Mouse (Mus musculus): ENCODE data around the gene Smtnl2. TPM values are rescaled to one million over a fixed set of nuclear protein-coding genes. Genes with fewer than 3 reads are reported as not detected.
"Not testable (repeated sequence)": the region's sequence is repeated elsewhere in the genome, so short reads cannot be mapped to it uniquely, and the experiment has no call there.

The Smtnl2 gene
- total RNA-seq, 2 experiments from 2014 or later: 0.30 TPM; not detected in 1

GRCm38 (mm10) chr11:72366126-72366525 lies 45.4 kb downstream of the Smtnl2 start:
- ATAC-seq (replicated peaks; ENCODE audit: low FRiP score, poor library complexity, severe bottlenecking): no peak

DNA sequence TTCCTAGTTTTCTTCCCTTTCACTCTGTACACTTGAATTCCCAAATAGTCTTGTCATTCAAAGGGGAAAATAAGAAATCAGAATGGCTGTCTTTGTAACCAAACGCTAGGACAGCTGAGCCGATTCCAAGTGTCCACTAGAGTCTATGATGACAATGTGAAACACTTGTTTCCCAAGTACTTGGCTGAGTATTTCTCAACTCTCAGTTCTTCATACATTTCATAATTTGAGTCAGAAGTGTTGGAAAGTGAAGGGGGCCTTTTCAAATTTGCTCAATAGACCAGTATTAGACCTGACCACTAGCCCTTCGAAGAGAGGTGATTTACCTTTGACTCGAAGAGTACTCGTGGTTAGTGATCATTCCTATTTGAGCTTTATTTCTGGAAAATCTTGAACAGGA lies 47.0 kb downstream of the Smtnl2 start:
- ATAC-seq (replicated peaks; ENCODE audit: low FRiP score, poor library complexity, severe bottlenecking): no peak

- ATAC-seq (replicated peaks; ENCODE audit: low FRiP score, poor library complexity, severe bottlenecking): 0 out of 2 replicates have a peak, but pooled peaks have one; percentile 30
Observed at GRCm38 (mm10) chr11:72363523-72364240, 47.8 kb downstream of the Smtnl2 start.

- no peak for ATAC-seq (replicated peaks; ENCODE audit: low FRiP score, poor library complexity, severe bottlenecking)
Observed at GRCm38 (mm10) chr11:72362347-72362741, 49.2 kb downstream of the Smtnl2 start, which contains the start of gene Tekt1. TSS of gene Tekt1 (minus strand) at chr11:72362442.

GRCm38 (mm10) chr11:72361385-72362346 lies 49.8 kb downstream of the Smtnl2 start:
- ATAC-seq (replicated peaks; ENCODE audit: low FRiP score, poor library complexity, severe bottlenecking): no peak

DNA sequence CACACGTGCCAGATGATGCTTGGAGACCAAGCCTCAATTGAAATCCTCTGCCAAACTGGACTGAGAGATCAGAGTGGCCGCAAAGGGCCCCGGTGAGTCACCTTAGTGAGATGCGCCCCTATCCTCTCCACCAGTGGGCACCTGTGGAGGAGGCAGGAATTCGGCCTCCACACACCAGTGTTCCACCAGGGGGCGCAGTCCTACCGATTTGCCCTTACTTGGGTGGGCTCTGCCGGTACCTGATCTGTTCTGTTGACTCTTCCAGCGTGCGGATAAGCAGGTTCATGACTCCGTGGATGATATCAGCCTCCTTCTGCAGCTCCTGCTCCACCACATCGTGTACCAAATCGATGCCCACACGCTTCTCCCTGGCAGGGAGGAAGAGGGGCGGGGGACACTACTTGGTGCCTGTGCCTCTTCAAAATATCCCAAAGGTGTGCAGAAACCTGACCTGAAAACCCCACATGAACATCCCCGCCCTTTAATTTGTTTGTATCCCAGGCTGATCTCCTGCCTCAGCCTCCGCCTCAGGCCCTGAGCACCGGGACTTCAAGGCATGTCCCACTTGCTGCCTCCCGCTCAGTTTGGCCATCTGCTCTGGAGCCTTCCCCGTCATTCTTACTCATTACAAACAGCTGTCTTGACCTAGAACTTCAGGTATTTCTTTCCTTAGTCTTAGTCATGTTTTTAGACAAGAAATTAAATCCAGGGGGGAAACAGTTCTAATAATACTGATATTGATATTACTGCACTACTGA lies 56.4 kb downstream of the Smtnl2 start:
- no peak; the same call in 1 of the 2 replicates for ATAC-seq (replicated peaks; ENCODE audit: low FRiP score, poor library complexity, severe bottlenecking)

GRCm38 (mm10) chr11:72353186-72353585 lies 58.3 kb downstream of the Smtnl2 start:
- ATAC-seq (replicated peaks; ENCODE audit: low FRiP score, poor library complexity, severe bottlenecking): no peak

GRCm38 (mm10) chr11:72352272-72352671 lies 59.2 kb downstream of the Smtnl2 start:
- no peak for ATAC-seq (replicated peaks; ENCODE audit: low FRiP score, poor library complexity, severe bottlenecking)

DNA sequence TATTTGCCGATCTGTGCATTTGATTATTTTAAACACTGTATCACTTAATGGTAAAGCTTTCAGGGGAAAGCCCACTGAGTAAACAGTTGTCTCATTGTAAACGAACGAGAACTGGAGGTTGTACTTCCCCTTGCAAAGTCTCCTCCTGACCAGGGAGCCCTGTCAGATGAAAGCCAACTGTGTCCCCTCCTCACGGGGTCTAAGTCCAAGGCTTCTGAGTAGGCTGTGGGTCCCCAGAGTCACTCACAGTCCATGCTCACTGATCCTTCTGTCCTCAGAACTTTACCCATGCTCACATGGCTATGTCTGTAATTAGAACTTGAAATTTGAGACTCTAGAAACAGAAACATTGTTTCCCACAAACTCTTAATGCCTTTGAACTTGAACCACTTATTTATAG lies 61.9 kb downstream of the Smtnl2 start:
- ATAC-seq (replicated peaks; ENCODE audit: low FRiP score, poor library complexity, severe bottlenecking): no peak

GRCm38 (mm10) chr11:72349016-72349415 lies 62.5 kb downstream of the Smtnl2 start:
- ATAC-seq (replicated peaks; ENCODE audit: low FRiP score, poor library complexity, severe bottlenecking): no peak

GRCm38 (mm10) chr11:72348563-72348962 lies 63.0 kb downstream of the Smtnl2 start:
- ATAC-seq (replicated peaks; ENCODE audit: low FRiP score, poor library complexity, severe bottlenecking): no peak

- no peak for ATAC-seq (replicated peaks; ENCODE audit: low FRiP score, poor library complexity, severe bottlenecking)
Observed at GRCm38 (mm10) chr11:72344486-72344885, 67.0 kb downstream of the Smtnl2 start.

GRCm38 (mm10) chr11:72343904-72344303 lies 67.6 kb downstream of the Smtnl2 start:
- ATAC-seq (replicated peaks; ENCODE audit: low FRiP score, poor library complexity, severe bottlenecking): no peak

DNA sequence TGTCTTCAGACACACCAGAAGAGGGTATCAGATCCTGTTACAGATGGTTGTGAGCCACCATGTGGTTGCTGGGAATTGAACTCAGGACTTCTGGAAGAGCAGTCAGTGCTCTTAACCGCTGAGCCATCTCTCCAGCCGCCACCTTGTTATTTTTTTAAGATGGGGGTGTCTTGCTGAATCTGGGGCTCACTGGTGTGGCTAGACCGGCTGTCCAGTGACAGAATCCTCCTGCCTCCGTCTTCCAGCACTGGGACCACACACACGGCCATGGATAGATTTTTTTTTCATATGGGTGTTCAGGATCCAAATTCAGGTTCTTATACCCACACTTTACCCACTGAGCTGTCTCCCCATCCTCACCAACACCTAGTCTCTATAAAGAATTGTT lies 68.3 kb downstream of the Smtnl2 start:
- not testable (repeated sequence) for ATAC-seq (replicated peaks; ENCODE audit: low FRiP score, poor library complexity, severe bottlenecking)

GRCm38 (mm10) chr11:72342549-72343237 lies 68.8 kb downstream of the Smtnl2 start:
- peak; percentile 64; the same call in 1 of the 2 replicates for ATAC-seq (replicated peaks; ENCODE audit: low FRiP score, poor library complexity, severe bottlenecking)

- no peak for ATAC-seq (replicated peaks; ENCODE audit: low FRiP score, poor library complexity, severe bottlenecking)
Observed at GRCm38 (mm10) chr11:72339716-72340115, 71.8 kb downstream of the Smtnl2 start.

All from erythroid progenitor cell, adult 5-6 weeks (primary cell).